Mouse (Mus musculus) G1E (cell line): ENCODE data around the gene BC024063.

Source experiments
- CTCF ChIP-seq: IDR thresholded peaks from 2 replicates; pipeline ENCODE4 v1.5.1; 2012; ENCODE audit warnings: low read depth, low read length, inconsistent platforms, mixed read lengths
- TAL1 ChIP-seq: conservative IDR thresholded peaks from 2 replicates; pipeline ENCODE4 v1.6.1; 2012; ENCODE audit warnings: low read depth, low read length, inconsistent platforms, mixed read lengths

DNA sequence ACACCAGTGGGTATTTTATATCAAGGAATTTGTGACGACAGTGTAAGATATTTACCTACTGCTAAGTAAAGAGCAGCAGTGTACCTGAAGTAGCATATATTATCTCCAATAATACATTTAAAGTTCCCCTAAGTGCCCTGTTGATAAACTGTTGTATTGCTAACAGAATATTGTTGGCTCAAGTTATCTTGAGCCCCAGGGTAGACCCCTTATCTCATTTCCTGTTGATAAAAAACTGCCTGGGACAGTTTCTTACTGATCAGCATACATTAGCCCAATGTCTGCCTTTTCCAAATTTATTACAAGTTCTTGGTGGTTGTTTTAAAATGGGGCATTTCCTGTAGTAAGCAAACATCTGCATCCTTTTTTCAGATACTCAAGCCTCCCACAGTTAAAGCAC lies 62.1 kb downstream of the BC024063 start:
- TF ChIP-seq CTCF (no peak), TAL1 (no peak)
